Mouse (Mus musculus): Measurements from ENCODE around the gene Fbxo36. TPM values are rescaled to one million over a fixed set of nuclear protein-coding genes. Genes with fewer than 3 reads are reported as not detected.

Fbxo36 gene
- polyA plus RNA-seq, 1 experiment from 2014 or later, result 10.4 TPM

- no peak for DNase-seq (ENCODE audit: low spot score)
Measured at GRCm38 (mm10) chr1:84942666-84943065, 103.0 kb downstream of the Fbxo36 start.

DNA sequence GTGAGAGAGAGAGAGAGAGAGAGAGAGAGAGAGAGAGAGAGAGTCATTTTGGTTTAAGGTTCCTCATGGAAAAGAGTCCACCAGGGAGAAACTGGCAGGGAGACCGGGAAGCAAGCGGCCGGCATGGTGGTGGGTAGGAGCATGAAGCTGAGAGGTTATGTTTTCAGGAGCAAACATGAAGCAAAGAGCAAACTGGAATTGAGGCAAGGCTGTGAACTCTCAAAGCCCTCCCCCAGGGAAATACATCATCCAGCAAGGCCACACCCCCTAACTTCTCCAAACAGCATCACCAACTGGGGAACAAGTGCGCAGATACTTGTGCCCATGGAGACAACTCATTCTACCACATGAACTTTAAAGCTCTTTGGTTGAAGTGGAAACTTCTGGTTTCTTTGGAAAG lies 103.9 kb downstream of the Fbxo36 start:
- no peak for DNase-seq (ENCODE audit: low spot score)

DNA sequence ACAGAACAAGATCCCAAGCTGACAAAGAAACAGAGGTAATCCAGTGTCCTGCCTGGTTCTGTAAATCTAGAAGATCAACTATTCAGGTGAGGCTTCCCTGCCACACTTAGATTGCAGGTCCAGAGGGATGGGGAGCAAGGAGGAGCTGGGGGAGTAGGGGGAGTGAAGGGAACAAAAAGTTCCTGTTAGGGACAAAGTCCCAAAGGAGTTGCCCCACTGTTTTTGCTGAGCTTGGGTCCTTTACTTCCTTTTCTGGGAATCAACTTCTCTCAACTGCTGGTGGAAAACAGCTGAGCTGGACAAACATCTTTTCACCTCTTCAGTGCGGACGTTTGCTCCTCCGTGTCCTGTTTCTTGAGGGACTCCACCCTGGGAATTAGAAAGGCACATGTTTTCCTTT lies 106.3 kb downstream of the Fbxo36 start:
- no peak for DNase-seq (ENCODE audit: low spot score)

- no peak for DNase-seq (ENCODE audit: low spot score)
Measured at GRCm38 (mm10) chr1:84947390-84947789, 107.7 kb downstream of the Fbxo36 start.

Other genes with a start within 250 kb of the Fbxo36 start
- gene Dner, start 143.6 kb upstream of the Fbxo36 start, polyA plus RNA-seq (2015; fragmentation: Nextera tagmentation; extraction: Ambion mirVana), result 0.16 and 0.22 TPM in 2 replicates
- gene Trip12, start 675 bp downstream of the Fbxo36 start, polyA plus RNA-seq (2015; fragmentation: Nextera tagmentation; extraction: Ambion mirVana), result 54.7 and 64.9 TPM in 2 replicates
- gene Slc16a14, start 95.3 kb downstream of the Fbxo36 start, polyA plus RNA-seq (2015; fragmentation: Nextera tagmentation; extraction: Ambion mirVana), result 0.04 and 0.12 TPM in 2 replicates

All from thymus, postnatal 0 days (tissue).